Mouse (Mus musculus): ENCODE data around the gene Slc22a12.

Slc22a12 gene

GRCm38 (mm10) chr19:6540191-6540590 is 2.6 kb downstream of the Slc22a12 start:
- DNase-seq = no peak

GRCm38 (mm10) chr19:6539592-6539991 is 3.2 kb downstream of the Slc22a12 start:
- peak; percentile 34 for DNase-seq

GRCm38 (mm10) chr19:6538546-6538945 is 4.3 kb downstream of the Slc22a12 start:
- DNase-seq = no peak

DNA sequence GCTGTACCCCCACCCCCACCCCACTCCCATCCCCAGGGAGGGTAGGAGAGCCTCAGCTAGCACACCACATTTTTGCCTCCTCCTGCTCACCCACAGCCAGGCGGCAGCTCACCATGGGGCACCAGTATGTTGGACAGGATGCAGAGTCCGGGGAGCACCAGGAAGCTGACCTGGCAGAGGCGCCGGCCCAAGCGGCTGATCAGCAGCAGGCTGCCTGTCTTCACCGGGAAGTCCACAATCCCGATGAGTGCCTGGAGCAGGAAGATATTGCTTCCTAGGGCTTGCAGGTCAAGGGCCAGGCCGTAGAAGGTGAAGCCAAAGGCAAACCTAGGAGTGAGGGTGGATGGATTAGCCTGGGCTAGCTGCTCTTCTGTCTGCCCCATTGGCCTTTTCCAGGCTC is 5.3 kb downstream of the Slc22a12 start:
- no peak for DNase-seq

DNA sequence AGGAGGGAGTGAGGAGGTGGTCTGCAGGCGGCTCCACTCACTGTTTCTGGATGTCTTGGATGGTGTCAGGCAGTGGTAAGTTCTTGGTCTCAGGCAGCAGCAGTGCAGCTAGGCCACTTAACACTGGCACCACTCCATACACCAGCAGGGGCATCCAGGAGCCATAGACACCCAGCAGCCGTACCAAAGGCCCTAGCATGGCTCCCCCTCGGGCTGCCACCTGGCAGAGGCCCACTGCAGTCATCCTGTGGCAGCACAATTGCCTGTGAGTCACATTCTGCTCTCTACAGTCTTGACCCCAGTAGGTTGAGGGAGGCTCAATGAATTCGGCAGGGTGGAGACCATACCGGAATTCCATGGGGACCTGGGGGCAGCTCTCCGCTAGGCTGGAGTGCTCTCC is 6.1 kb downstream of the Slc22a12 start:
- DNase-seq = peak; percentile 78

DNA sequence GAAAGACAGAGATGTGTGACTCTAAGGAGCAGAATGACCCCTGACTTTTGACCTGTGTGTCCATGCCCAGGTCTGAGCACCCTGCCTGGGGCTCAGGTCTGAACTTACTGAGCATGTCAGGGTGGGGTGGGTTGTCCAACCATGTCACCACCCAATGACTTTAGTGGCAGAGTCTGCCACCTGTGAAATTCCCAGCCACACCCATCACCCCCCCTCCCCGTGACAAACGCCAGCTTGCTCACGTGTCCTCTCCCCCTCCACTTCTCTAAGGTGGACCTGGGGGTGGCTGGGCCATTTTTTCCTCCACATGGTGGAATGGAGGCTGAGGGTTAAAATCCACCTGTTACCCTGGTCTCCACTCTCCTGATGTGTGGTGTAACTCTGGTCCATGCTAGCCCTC is 6.6 kb downstream of the Slc22a12 start:
- no peak for DNase-seq

DNA sequence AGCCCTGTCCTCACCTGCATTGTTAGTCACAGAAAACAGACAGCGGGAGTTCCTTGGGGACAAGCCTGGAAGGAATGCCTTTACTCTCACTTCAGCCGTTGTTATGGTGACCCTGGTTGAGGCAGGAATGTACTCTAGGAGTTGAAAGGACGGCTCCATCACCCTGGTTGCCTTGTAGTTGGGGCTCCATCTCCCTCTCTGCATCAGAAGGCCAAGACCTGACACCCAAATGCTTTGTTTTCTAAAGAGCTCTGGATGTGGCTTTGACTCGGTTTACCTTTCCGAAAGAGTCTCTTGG is 8.8 kb downstream of the Slc22a12 start:
- no peak for DNase-seq

GRCm38 (mm10) chr19:6533290-6534117 is 9.3 kb downstream of the Slc22a12 start:
- peak; percentile 90 for DNase-seq

DNA sequence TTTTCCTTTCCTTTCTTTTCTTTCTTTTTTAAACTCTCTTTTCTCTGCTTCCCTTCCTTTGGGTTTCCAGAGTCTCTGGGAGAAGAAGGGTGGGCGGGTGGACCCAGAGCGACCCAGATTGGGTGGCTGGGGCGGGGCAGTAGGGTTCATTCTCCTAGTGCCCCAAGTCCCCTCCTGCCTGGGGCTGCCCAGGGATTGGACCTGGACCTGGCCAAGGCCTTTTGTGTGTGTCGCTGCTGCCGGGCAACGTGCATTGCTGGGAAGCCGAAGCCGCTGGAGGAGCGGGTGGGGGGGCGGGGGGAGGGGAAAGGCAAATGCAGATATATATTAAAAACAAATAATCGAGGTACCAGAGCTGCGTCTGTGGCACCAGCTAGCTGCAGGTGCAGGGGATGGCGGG is 10.2 kb downstream of the Slc22a12 start:
- no peak for DNase-seq

DNA sequence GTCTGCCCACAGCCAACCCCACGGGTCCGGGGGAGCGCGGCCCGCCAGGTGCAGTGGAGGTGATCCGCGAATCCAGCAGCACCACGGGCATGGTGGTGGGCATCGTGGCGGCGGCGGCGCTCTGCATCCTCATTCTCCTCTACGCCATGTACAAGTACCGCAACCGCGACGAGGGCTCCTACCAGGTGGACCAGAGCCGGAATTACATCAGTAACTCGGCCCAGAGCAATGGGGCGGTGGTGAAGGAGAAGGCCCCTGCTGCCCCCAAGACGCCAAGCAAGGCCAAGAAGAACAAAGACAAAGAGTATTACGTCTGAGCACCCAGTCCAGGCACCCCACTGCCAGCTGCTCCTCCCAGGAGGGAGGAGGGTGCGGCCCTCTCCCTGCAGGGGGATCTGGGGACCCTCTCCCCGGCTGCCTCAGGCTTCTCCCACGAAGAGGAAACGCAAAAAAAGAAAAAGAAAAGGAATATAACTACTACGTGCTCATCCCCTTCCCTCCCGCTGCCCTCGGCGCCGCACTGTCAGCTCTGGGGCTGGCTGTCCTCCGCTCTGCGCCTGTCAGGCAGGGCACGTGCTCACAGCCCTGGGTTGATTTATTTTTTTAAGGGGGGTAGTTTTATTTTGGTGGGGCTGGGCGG is 10.9 kb downstream of the Slc22a12 start:
- DNase-seq = no peak

DNA sequence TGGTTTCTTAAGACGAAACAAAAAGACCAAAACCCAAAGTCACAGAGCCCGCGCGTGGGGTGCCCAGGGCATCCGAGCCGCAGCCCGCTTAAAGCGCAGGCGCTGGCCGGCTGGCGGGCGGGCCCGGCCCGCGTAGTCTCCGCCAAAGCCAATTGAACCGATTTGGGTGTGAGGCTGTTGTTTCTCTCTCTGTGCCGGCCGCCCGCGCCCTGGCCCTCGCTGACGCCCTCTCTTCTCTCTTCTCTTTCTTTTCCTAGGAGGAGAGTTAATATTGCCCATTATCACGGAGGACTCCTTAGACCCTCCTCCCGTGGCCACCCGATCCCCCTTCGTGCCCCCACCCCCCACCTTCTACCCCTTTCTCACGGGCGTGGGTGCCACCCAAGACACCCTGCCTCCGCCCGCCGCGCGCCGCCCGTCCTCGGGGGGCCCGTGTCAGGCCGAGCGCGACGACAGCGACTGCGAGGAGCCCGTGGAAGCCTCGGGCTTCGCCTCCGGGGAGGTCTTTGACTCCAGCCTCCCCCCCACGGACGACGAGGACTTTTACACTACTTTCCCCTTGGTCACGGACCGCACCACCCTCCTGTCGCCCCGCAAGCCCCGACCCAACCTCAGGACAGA is 11.7 kb downstream of the Slc22a12 start:
- no peak for DNase-seq

GRCm38 (mm10) chr19:6530359-6530758 is 12.5 kb downstream of the Slc22a12 start:
- DNase-seq = no peak

GRCm38 (mm10) chr19:6529265-6529985 is 13.4 kb downstream of the Slc22a12 start:
- DNase-seq = no peak

DNA sequence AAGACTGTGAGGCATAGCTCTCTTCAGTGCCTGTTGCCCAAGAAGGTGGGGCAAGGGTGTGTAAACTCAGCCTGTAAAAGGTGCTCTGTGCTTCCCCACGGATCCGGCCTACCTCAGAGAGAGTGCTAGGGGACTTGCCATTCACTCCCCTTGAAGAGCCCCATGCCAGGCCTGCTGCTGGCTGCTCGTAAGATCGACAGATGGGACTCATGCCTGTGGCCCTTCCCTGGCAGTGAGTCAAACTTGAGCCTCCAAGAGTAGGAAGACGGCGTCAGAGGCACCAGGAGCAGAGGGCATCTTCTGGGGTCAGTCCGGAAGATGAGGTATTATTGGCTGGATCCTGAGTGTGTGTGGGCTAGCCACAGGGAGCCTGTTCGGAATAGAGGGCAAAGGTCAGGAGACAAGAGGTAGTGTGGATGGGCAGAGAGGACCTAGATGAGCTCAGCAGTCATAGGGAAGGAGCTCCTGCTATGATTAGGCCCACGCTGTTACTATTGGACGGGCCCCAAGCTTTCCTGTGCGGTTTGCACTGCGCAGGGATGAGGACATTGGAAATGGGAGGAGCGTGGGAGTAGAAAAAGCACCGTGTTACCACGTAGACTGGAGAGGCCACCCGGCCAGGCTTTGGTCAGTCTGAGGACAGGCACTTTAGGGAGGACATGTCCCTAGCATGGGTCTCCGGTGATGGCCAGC is 14.8 kb downstream of the Slc22a12 start:
- peak; percentile 98 for DNase-seq

GRCm38 (mm10) chr19:6527439-6527838 is 15.4 kb downstream of the Slc22a12 start:
- peak; percentile 95 for DNase-seq

- DNase-seq = peak; percentile 64
Observed at GRCm38 (mm10) chr19:6526010-6526409, 16.8 kb downstream of the Slc22a12 start.

- no peak for DNase-seq
Observed at GRCm38 (mm10) chr19:6525023-6525422, 17.8 kb downstream of the Slc22a12 start.

GRCm38 (mm10) chr19:6522289-6522688 is 20.5 kb downstream of the Slc22a12 start:
- DNase-seq = no peak

DNA sequence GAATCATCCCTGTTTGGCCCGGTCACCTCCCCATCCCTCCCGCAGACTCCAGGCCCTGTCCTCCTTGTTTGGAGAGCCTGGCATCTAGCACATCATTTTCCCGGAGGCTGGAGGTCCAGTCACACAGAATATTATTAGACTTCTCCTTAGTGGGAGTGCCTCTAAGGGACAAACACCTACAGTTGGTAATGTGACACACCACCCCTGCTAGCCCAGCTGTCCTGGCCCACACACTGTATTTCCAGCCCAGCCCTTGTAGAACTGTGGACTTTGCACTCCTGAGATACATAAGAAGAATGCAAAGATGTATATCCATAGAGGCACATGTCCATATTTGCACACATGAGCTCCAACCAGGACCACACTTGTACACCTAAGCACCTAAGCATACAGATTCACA is 21.2 kb downstream of the Slc22a12 start:
- no peak for DNase-seq

- peak; percentile 71 for DNase-seq
Observed at GRCm38 (mm10) chr19:6519483-6519882, 23.3 kb downstream of the Slc22a12 start.

- DNase-seq = no peak
Observed at GRCm38 (mm10) chr19:6518601-6519000, 24.2 kb downstream of the Slc22a12 start.

DNA sequence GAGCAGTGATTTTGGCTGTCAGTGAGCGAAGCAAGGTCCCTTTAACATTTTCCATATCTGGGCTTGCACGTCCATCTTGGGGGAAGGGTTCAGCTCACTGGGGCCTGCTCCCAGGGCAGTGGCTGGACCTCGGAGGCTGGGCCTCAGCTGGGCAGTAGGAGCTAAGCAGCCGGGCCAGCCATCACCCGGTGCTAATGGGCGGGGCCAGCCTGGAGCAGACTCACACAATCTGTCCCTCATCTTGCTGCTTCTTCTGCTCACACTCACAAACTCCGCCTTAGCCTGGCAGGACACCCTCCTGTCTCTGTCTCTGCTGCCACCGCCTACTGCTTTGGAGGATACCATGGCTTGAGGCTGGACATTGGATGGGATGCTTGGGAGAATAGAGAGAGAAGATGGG is 26.7 kb downstream of the Slc22a12 start:
- DNase-seq = peak; percentile 66

DNA sequence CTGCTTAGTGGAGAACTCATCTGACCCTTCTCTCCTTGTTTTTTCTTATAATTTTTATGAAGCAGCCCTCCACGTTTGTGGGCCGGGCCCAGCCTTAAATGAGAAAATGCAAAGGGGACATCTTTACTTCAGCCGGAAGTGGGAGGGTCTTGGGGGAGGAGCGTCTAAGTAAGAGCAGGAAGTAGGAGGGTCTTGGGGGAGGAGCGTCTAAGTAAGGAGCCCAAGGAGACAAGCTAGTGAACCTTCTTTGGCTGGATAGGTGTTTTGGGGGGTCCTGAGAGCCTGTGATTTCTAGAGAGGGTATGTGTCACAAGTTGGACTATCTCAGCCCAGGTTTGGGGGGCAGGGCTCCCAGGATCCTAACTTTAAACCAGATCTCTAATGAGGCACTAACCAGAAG is 27.4 kb downstream of the Slc22a12 start:
- DNase-seq = no peak

Measured in cerebellum, adult 9-10 months (tissue).